Mouse (Mus musculus): ENCODE data around the gene Ing5.
"Not testable (repeated sequence)": the region's sequence is repeated elsewhere in the genome, so short reads cannot be mapped to it uniquely, and the experiment has no call there.

Ing5 gene

DNA sequence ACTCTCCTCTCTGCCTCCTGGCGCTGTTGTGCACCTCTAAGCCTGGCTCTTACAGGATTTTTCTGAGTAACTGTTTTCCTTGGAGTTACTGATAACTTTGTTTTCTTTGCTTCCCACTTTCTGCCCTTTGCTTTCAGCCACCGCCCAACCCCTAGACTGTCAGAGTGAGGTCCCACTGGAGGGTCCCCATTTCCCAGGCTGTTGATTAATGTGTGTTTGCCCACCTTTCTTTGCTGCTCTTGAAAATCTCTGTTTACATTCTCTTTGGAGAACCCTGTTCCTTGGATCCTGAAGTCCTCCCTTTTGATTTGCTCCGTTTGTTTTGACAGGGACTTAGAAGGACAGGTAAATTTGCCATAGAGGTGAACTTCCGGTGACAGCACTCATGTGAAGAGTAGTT lies 5.1 kb downstream of the Ing5 start:
- intact Hi-C loops (cut with DNase I) = no loop called here

GRCm38 (mm10) chr1:93810011-93810410 lies 6.2 kb downstream of the Ing5 start:
- intact Hi-C loops (cut with DNase I) = no loop called here

DNA sequence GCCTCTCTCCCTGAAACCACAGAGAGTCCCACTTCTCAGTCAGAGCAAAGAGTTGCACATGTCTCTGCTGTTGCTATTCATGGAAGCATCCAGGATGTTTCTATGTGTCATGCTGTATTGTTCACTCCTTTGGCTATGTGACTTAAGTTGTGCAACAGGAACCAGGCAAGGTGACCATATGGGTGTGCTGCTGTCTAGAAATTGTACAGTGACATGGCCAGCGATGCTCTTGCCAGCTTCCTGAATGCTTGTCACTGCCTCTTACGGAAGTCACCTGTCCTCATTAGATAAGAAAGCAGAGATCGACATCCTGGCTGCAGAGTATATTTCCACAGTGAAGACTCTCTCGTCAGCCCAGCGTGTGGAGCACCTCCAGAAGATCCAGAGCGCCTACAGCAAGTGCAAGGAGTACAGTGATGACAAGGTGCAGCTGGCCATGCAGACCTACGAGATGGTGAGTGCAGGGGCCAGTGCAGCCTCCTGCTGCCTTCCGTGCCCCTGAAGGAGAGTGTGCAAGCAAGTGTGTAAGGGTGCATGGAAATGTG lies 7.8 kb downstream of the Ing5 start:
- intact Hi-C loops (cut with DNase I) = no loop called here

GRCm38 (mm10) chr1:93817823-93818532 lies 14.2 kb downstream of the Ing5 start:
- intact Hi-C loops (cut with DNase I) = no loop called here

GRCm38 (mm10) chr1:93818722-93819121 lies 15.0 kb downstream of the Ing5 start:
- intact Hi-C loops (cut with DNase I) = no loop called here

GRCm38 (mm10) chr1:93823796-93824495 lies 20.2 kb downstream of the Ing5 start:
- intact Hi-C loops (cut with DNase I) = no loop called here

GRCm38 (mm10) chr1:93824609-93825008 lies 20.8 kb downstream of the Ing5 start, which contains the start of gene D2hgdh:
Gene D2hgdh (plus strand): TSS chr1:93824909.
- intact Hi-C loops (cut with DNase I) = no loop called here

DNA sequence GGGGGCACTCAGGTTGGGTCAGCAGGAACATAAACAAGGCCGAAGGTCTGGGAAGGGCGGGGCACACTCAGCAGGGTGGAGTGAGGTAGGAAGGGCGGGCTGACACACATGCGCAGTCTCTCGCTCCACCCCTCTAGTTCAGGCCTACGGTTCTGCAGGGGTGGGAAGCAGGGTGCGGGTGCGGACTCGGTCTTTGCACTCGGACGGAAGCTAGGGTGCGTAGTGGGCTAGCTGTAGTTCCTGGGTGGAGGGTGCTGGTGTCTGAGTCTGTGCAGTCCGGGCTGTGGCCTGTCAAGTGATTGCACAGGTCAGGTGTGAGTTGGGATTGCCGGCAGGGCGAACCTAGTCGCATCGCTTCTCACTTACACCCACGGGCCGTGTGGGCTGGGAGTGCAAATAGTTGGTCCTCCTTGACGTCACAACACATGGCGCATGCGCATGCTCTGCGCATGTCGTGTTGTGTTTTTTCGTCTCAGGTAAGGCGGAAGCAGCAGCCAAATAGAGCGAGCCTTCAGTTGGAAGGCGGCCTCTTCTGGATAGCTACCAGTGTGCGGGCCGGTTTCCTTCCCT lies 21.4 kb downstream of the Ing5 start:
- intact Hi-C loops (cut with DNase I) = no loop called here

- intact Hi-C loops (cut with DNase I) = no loop called here
Measured at GRCm38 (mm10) chr1:93825771-93826539, 22.2 kb downstream of the Ing5 start.

GRCm38 (mm10) chr1:93826540-93826835 lies 22.7 kb downstream of the Ing5 start:
- intact Hi-C loops (cut with DNase I) = no loop called here

DNA sequence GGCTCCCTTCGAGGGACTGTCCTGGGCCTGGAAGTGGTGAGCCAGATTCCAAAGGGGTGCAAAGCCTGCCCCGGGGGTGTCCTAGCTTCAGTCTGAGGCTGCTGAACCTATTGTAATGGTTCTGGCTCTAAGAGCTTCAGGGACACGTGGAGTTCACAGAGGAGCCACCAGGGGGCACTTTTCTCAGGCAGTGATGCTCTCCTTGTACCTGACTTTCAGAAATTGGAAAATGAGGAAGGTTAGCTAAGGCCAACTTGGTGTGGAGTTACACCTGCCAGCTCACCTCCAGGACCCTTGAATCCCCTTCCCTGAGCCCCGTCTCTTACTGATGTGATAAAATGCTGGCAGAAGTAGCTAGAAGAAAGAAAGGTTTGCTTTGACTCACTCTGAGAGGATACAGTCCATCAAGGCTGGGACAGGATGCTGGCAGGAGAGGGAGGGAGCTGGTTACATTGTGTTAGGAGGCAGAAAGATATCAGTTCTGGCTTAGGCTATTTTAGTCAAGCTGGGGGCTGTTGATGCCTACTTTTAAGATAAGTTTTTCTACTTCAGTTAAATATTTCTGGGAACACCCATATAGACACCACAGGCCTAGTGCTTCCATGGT lies 29.1 kb downstream of the Ing5 start:
- intact Hi-C loops (cut with DNase I) = loop anchor here (10.0 kb wide), 1 partner anchor 62 kb away; no protein-coding TSS in a partner anchor

- intact Hi-C loops (cut with DNase I) = loop anchor here (10.0 kb wide), 1 partner anchor 60 kb away; no protein-coding TSS in a partner anchor
Measured at GRCm38 (mm10) chr1:93834671-93835150, 30.9 kb downstream of the Ing5 start.

DNA sequence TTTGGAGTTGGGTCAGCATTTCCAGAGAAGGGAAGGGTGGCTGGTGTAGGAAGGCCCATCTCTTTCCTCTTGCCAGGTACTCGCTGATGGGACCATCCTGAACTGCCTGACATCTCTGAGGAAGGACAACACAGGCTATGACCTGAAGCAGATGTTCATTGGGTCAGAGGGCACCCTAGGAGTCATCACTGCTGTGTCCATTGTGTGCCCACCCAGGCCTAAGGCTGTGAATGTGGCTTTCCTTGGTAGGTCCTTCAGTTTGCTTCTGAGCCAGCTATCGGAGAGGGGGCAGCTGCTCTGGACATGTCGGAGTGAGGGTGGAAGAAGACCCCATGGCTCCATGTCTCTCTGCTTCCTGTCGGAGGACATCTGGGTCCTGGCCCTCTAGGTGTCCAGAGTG lies 31.4 kb downstream of the Ing5 start:
- intact Hi-C loops (cut with DNase I) = loop anchor here (10.0 kb wide), 1 partner anchor 60 kb away; no protein-coding TSS in a partner anchor

DNA sequence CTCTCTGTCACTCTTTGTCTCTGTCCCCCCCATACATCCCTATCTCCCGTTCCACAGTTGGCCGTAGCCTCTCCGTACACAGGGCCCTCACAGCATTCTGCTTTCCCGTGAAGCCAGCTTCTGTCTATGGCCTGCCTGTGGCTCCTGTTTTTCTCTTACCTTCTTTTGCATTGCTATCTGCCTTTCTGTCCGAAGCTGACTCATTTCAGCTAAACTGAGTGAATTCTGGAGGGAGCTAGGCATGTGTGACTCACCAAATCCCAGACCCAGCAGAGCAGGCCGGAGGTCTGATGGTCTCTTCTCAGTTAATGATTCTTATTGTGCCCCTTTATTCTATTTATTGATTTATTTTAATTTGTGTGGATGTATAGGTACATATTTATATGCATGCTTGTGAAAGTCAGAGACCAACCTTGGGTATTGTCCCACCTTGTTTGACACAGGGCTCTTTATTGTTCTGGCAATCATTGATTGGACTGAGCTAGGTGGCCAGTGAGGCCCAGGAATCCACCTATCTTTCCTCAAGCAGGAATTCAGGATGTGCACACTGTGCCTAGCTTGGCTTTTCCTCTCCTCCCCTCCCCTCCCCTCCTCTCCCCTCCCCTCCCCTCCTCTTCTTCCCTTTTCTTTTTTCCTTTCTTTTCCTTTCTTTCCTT lies 32.2 kb downstream of the Ing5 start:
- intact Hi-C loops (cut with DNase I) = loop anchor here (10.0 kb wide), 1 partner anchor 59 kb away; no protein-coding TSS in a partner anchor

- intact Hi-C loops (cut with DNase I) = loop anchor here (10.0 kb wide), 1 partner anchor 58 kb away; no protein-coding TSS in a partner anchor
Measured at GRCm38 (mm10) chr1:93836532-93836913, 32.8 kb downstream of the Ing5 start.

GRCm38 (mm10) chr1:93837335-93837734 lies 33.6 kb downstream of the Ing5 start:
- intact Hi-C loops (cut with DNase I) = loop anchor here (10.0 kb wide), 1 partner anchor 57 kb away; no protein-coding TSS in a partner anchor

DNA sequence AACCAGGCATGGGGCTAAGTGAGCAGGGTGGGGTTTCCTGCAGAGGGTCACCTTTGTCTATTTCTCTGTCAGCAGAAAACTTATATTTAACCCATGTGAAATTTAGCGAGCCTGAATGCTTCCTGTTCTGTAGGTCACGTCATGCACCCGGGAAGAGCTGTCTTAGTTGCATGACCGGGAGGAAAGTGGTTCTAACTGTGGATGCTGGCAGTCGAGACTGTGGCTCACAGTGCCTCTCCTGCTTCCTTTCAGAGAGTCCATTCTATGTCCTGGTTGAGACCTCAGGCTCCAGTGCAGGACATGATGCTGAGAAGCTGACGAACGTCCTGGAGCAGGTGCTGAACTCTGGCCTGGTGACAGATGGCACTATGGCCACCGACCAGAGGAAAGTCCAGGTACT lies 34.8 kb downstream of the Ing5 start:
- intact Hi-C loops (cut with DNase I) = loop anchor here (10.0 kb wide), 1 partner anchor 56 kb away; no protein-coding TSS in a partner anchor

- intact Hi-C loops (cut with DNase I) = not testable (repeated sequence)
Measured at GRCm38 (mm10) chr1:93845766-93846366, 42.1 kb downstream of the Ing5 start.

GRCm38 (mm10) chr1:93855790-93856189 lies 52.0 kb downstream of the Ing5 start:
- intact Hi-C loops (cut with DNase I) = not testable (repeated sequence)

- intact Hi-C loops (cut with DNase I) = no loop called here
Measured at GRCm38 (mm10) chr1:93857370-93857769, 53.6 kb downstream of the Ing5 start.

All from adrenal gland (tissue).